Mouse (Mus musculus) liver, embryonic 11.5 days (tissue): ENCODE results near the gene Ctdsp1. TPM values are rescaled to one million over a fixed set of nuclear protein-coding genes. Genes with fewer than 3 reads are reported as not detected.

ENCODE experiments used
- ATAC-seq: fragments of 200-750 bp; cut with Nextera tagmentation; replicated peaks from 2 replicates; pipeline ENCODE4 v1.8.0; 2017; ENCODE audit warnings: moderate number of reproducible peaks, mild to moderate bottlenecking, moderate TSS enrichment, moderate library complexity; ENCODE audit not compliant: low FRiP score
- DNase-seq: peaks from one replicate; pipeline ENCODE4 v3.0.0-alpha.2; 2017; ENCODE audit warnings: low spot score
- H3K27ac ChIP-seq: fragments of 300-500 bp; sonication (generic); 2 replicates; pipeline ENCODE4 v1.5.1; 2014; ENCODE audit warnings: mild to moderate bottlenecking, low read depth, low read length, control low read depth
- H3K27me3 ChIP-seq: fragments of 300-500 bp; sonication (generic); replicated peaks from 2 replicates; pipeline ENCODE4 v1.6.1; 2014; ENCODE audit warnings: low read length, mixed read lengths; ENCODE audit not compliant: control insufficient read depth, insufficient read depth
- H3K36me3 ChIP-seq: fragments of 300-500 bp; sonication (generic); 2 replicates; pipeline ENCODE4 v1.6.1; 2014; ENCODE audit warnings: mild to moderate bottlenecking, low read length, moderate library complexity, mixed read lengths; ENCODE audit not compliant: control insufficient read depth, insufficient read depth
- H3K4me1 ChIP-seq: fragments of 300-500 bp; sonication (generic); replicated peaks from 2 replicates; pipeline ENCODE4 v1.6.1; 2014; ENCODE audit warnings: low read length, mixed read lengths; ENCODE audit not compliant: control insufficient read depth, insufficient read depth
- H3K4me2 ChIP-seq: fragments of 300-500 bp; sonication (generic); 2 replicates; pipeline ENCODE4 v1.6.1; 2014; ENCODE audit warnings: mild to moderate bottlenecking, control low read depth, moderate library complexity
- H3K4me3 ChIP-seq: fragments of 300-500 bp; sonication (generic); 2 replicates; pipeline ENCODE4 v1.5.1; 2014; ENCODE audit warnings: low read depth, low read length, control low read depth
- H3K9ac ChIP-seq: fragments of 300-500 bp; sonication (generic); 2 replicates; pipeline ENCODE4 v1.6.1; 2014; ENCODE audit warnings: low read depth, low read length, control low read depth
- H3K9me3 ChIP-seq: fragments of 300-500 bp; sonication (generic); 2 replicates; pipeline ENCODE4 v1.6.1; 2016; ENCODE audit warnings: low read length, inconsistent platforms, mixed read lengths; ENCODE audit not compliant: control insufficient read depth
- WGBS: fragments of 180-500 bp; shearing (Covaris S2); extraction: QIAGEN DNeasy Blood & Tissue Kit; methylation state at CpG from one replicate; pipeline ENCODE4 v1.1.7; 2014; 5-methylcytosine and 5-hydroxymethylcytosine counted together
- polyA plus RNA-seq: library from polyadenylated mRNA; unstranded; fragments of >200 nt; fragmentation: Nextera tagmentation; extraction: Ambion mirVana; gene quantifications from 2 replicates; pipeline ENCODE4 v1.2.1, GENCODE M21; 2014

The Ctdsp1 gene
- polyA plus RNA-seq, 1 experiment from 2014 or later, result 71.1 TPM

DNA sequence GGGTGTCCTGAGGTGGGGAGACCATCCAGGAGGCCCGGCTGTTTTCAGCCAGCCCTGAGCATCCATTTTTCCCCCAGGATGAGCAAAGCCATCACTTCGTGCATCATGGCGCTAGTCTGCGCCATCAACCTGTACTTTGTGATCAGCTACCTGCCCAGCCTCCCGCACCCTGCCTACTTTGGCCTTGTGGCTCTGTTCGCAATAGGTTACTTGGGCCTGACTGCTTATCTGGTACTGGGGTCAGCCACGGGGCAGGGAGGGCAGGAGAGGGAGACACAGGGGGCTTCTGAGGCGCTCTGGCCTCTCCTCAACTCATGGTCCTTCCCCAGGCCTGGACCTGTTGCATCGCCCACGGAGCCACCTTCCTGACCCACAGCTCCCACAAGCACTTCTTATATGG lies 6.2 kb upstream of the Ctdsp1 start:
- Histone ChIP-seq H3K9ac (no peak overlapping the region), H3K4me1 (peaks cover 30% of the 10 kb centered on the region), H3K9me3 (no peaks in the 10 kb centered on the region), H3K36me3 (no peaks in the 10 kb centered on the region), H3K4me3 (no peak overlapping the region), H3K27me3 (no peaks in the 10 kb centered on the region), H3K27ac (no peak overlapping the region), H3K4me2 (no peak overlapping the region)
- ATAC-seq (no peak), DNase-seq (no peak)
- 85% methylated on average over 10 of the region's 10 CpGs for WGBS

DNA sequence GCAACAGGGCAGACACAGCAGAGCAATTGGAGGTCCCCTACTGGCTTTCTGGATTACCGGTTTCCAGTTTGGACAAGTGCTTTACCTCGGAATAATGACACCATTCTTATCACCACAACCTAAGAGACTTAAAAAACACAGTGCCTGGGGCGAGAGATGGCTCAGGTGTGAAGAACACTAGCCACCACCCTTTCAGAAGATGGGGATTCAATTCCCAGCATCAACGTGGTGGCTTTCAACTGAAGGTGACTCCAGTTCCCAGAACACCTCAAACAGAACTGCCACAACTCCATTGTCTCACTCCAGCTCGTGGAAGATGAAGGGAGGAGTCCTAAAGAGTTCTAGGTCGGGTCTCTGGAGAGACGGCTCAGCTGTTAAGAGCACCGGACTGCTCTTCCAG lies 5.8 kb upstream of the Ctdsp1 start:
- Histone ChIP-seq H3K36me3 (no peaks in the 10 kb centered on the region), H3K9me3 (no peaks in the 10 kb centered on the region), H3K4me1 (peaks cover 34% of the 10 kb centered on the region), H3K4me3 (no peak overlapping the region), H3K4me2 (no peak overlapping the region), H3K27ac (no peak overlapping the region), H3K27me3 (no peaks in the 10 kb centered on the region), H3K9ac (no peak overlapping the region)
- DNase-seq (no peak), ATAC-seq (no peak)
- 86% methylated on average over 8 of the region's 8 CpGs for WGBS

DNA sequence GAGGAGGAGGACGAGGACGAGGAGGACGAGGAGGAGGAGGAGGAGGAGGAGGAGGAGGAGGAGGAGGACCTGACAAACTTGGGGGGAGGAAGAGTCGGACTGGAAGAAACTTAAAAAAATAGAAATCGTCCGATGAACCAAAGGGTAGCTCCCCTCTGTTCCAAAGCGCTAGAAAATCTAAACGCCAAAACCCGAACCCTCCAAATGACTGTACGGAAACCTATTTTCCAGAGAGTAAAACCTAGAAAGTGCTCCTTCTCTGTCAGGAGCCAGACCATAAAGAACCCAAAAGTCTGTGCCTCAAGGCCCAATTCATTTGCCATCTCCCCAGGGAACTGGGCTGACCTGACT lies 5.0 kb upstream of the Ctdsp1 start:
- DNase-seq, result no peak
- Histone ChIP-seq H3K4me3 (peak overlapping the region; percentile 59), H3K4me2 (peak overlapping the region; percentile 65), H3K27ac (peak overlapping the region; percentile 78), H3K9ac (peak overlapping the region; percentile 82), H3K4me1 (peaks cover 39% of the 10 kb centered on the region), H3K27me3 (no peaks in the 10 kb centered on the region), H3K36me3 (no peaks in the 10 kb centered on the region), H3K9me3 (no peaks in the 10 kb centered on the region)
- no peak for ATAC-seq
- 57% methylated on average over 7 of the region's 10 CpGs for WGBS

DNA sequence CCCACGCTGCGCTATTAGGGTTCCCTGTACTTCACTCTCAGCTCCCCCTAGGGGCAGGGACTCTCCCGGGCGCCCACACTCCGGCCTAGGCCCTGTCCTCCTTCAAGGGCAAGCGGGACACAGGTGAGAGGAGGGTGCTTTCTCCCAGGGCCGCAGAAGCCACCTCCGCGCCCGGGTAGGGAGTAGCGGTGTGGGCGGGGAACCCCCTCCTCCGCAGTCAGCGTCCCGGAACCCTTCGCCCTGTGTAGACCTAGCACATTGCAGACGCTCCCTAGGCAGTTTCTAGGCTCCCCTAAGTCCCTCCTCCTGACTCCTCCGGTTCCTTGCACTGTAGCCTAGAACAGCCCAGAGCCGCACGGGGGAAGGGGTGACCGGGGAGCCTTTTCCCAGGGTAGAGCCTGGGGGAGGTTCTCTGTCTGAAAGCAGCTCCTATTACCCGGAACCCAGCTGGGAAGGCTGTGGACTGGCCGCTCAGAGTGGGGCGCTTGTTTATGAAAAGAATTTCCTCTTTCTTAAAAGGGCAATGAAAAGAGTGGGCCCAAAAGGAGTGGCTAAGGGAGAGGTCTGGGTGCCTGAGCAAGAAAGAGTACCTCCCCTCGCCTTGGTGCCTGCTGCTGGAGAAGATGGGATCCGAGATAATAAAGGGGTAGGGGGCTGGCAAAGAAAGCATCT lies 4.5 kb upstream of the Ctdsp1 start:
- Histone ChIP-seq H3K4me3 (peak overlapping the region; percentile 59), H3K9me3 (no peaks in the 10 kb centered on the region), H3K36me3 (no peaks in the 10 kb centered on the region), H3K4me2 (peak overlapping the region; percentile 65), H3K27ac (peak overlapping the region; percentile 78), H3K27me3 (no peaks in the 10 kb centered on the region), H3K4me1 (peaks cover 36% of the 10 kb centered on the region), H3K9ac (peak overlapping the region; percentile 82)
- ATAC-seq (peak; percentile 84), DNase-seq (peak; percentile 98)
- WGBS, result 2% methylated on average over 26 of the region's 26 CpGs

DNA sequence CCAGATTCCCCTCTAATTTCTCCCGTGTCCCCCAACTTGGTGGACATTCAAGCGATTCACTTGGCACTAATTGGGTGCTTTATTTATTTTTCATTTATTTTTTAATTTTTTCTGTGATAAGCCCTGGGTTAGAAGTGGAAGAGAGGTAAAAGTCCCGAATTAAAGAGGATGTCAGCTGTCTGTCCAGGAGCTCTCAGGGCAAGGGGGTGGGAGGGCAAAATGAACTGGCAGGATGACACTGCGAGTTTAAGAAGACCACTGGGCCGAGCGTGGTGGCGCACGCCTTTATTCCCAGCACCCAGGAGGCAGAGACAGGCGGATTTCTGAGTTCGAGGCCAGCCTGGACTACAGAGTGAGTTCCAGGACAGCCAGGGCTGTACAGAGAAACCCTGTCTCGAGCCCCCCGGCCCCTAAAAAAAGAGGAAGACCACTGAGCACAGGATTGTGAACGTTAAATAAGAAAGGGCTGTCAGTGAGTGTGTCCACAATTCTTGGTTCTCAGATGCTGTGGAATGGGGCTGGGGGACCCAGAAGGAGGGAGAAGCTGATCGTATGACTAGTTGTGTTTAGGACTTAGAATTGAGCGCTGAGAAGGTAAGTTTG lies 3.8 kb upstream of the Ctdsp1 start:
- Histone ChIP-seq H3K27me3 (no peaks in the 10 kb centered on the region), H3K9me3 (no peaks in the 10 kb centered on the region), H3K27ac (peak overlapping the region; percentile 78), H3K36me3 (no peaks in the 10 kb centered on the region), H3K4me2 (peak overlapping the region; percentile 65), H3K4me1 (peaks cover 38% of the 10 kb centered on the region), H3K4me3 (peak overlapping the region; percentile 59), H3K9ac (peak overlapping the region; percentile 82)
- ATAC-seq (no peak), DNase-seq (no peak)
- 44% methylated on average over 15 of the region's 15 CpGs for WGBS

DNA sequence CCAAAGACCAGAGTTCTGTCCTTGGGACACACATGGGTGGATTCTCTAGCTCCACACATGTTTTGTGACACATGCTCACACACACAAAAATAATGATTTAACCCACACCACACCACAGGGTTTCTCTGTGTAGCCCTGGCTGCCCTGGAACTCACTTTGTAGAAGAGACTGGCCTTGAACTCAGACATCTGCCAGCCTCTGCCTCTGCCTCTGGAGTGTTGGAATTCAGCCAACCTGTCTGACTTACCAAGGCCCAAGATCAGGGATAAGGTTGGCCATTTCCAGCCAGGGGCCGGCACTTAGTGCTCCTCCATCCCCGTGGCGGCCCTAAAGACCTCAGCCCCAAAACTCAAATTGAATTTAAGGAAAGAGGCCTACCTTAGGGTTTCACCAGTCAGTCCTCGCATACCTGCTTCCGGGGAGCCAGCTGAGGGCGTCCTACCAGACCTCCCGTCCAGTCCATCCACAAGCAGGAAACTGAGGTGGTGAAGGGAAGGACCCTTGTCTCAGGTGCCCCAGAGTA lies 2.9 kb upstream of the Ctdsp1 start:
- Histone ChIP-seq H3K27me3 (no peaks in the 10 kb centered on the region), H3K4me2 (no peak overlapping the region), H3K4me3 (no peak overlapping the region), H3K27ac (no peak overlapping the region), H3K36me3 (no peaks in the 10 kb centered on the region), H3K9me3 (no peaks in the 10 kb centered on the region), H3K9ac (no peak overlapping the region), H3K4me1 (peaks cover 43% of the 10 kb centered on the region)
- DNase-seq (no peak), ATAC-seq (no peak)
- 81% methylated on average over 7 of the region's 7 CpGs for WGBS

DNA sequence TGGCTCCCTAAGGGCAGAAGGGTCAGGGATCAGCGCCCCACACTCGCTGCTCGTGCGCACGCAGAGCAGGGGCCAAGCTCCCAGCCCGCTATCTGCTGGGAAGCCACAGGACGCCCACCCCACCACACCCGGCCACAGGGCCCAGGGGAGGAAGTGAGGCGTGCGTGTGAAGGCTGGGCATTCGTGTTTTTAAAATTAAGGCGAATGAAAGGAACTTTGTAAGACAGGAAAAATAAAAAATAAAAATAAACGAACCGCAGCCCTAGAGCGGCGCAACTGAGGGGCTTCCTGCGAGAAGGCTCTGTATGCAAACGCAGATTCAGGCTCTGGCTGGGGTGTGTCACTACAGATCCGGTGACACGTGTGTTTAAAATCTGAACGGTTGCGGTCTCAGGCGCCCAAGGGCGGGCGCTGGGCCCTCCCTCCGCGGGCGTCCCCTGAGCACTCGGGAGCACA lies 1.4 kb upstream of the Ctdsp1 start:
- no peaks in the 10 kb centered on the region for H3K27me3 ChIP-seq
- peak overlapping the region; percentile 60 for H3K9ac ChIP-seq
- peaks cover 10% of the 10 kb centered on the region; the same call in 1 of the 2 replicates for H3K36me3 ChIP-seq
- H3K4me1 ChIP-seq, result peaks cover 42% of the 10 kb centered on the region
- peak overlapping the region; percentile 99; the same call in 1 of the 2 replicates for H3K27ac ChIP-seq
- DNase-seq, result peak; percentile 64
- WGBS, result 2% methylated on average over 29 of the region's 29 CpGs
- H3K4me2 ChIP-seq, result peak overlapping the region; percentile 100
- ATAC-seq, result 0 out of 2 replicates have a peak, but pooled peaks have one; percentile 21
- peak overlapping the region; percentile 75 for H3K4me3 ChIP-seq
- H3K9me3 ChIP-seq, result no peaks in the 10 kb centered on the region

DNA sequence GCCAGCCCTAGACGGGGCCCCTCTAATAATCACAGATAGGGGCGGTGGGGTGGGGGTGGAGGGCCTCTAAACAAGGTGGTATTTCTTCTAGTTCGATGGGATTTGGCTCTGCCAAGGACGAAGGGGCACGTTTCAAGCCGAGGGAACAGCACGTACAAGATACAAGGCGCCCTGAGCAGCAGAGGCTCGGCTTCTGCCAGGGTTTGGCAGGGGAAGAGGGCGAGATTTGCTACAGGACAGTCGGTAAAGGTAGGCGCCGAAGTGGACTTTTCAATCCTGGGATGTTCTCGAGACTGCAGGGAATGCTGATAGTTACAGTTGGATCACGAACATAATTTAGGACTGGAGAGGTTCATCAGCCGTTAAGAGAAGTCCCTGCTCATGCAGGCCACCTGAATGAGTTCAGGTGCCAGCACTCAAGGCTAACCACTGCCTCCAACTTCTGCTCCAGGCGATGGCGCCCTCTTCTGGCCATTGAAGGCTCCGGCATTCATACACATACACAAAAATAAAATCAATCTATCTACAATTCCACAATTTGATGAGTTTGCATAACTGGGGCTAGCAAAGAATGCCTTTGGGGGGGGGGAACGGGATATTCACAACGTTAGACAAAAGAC lies 912 bp upstream of the Ctdsp1 start:
- H3K27ac ChIP-seq, result peak overlapping the region; percentile 99
- peak overlapping the region; percentile 75 for H3K4me3 ChIP-seq
- peaks cover 14% of the 10 kb centered on the region; the same call in 1 of the 2 replicates for H3K36me3 ChIP-seq
- DNase-seq, result peak; percentile 67
- H3K9ac ChIP-seq, result peak overlapping the region; percentile 89
- H3K27me3 ChIP-seq, result no peaks in the 10 kb centered on the region
- peak overlapping the region; percentile 100 for H3K4me2 ChIP-seq
- 6% methylated on average over 21 of the region's 21 CpGs for whole genome bisulfite sequencing
- ATAC-seq, result no peak
- H3K9me3 ChIP-seq, result no peaks in the 10 kb centered on the region
- peaks cover 43% of the 10 kb centered on the region for H3K4me1 ChIP-seq
